Mouse (Mus musculus): ENCODE results near the gene Kmt5a.

DNA sequence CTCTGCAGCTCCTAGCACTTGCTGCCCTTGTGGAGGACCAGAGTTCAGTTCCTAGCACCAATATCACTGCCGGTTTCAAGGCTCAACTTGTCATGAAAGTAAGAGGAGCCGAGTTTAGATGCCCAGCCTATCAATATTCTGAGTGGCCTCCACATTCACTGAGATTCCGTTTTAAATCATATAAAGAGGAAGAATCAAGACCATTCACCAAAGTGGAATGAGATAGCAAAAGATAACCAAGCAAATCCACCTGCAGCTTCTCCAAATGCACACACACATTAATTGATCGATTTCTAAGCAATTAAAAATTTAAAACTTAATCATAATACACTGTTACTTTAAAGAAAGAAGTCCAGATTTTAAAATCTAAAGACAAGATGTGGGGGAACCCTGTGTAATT is 42.0 kb downstream of the Kmt5a start:
- no peak for TF ChIP-seq POLR2A (IDR thresholded peaks at IDR 0.05; ENCODE audit: borderline replicate concordance, extremely low read depth, insufficient read depth, insufficient read length, poor library complexity, severe bottlenecking)
- TF ChIP-seq CTCF (IDR thresholded peaks at IDR 0.05; ENCODE audit: borderline replicate concordance, extremely low read depth, insufficient read depth, insufficient read length) = no peak

Measured in brain, embryonic 14.5 days (tissue).